Mouse (Mus musculus) inflammation-experienced regulatory T-cells, adult 16 weeks (primary cell): ENCODE measurements around the gene Hook2. TPM values are rescaled to one million over a fixed set of nuclear protein-coding genes. Genes with fewer than 3 reads are reported as not detected.

Source experiments
- polyA plus RNA-seq: library from polyadenylated mRNA; unstranded; fragments of 100-300 nt; shearing (Covaris generic); gene quantifications from one replicate; pipeline ENCODE4 v1.2.1, GENCODE M21; 2017

Gene Hook2
- 10.4 TPM for polyA plus RNA-seq

GRCm38 (mm10) chr8:84990349-84990748, at the start of gene Hook2:
Hook2 (plus strand) TSS chr8:84990603.

GRCm38 (mm10) chr8:84946528-84947240, 43.7 kb upstream of the Hook2 start, which contains the start of gene Rtbdn:
Rtbdn (plus strand) TSS chr8:84946991.

GRCm38 (mm10) chr8:84969241-84970134, 20.9 kb upstream of the Hook2 start, which contains the start of the genes Gm49661, Prdx2 and Rnaseh2a:
Gm49661 (minus strand) TSS chr8:84969433.
Prdx2 (plus strand) TSS chr8:84969587.
Rnaseh2a (minus strand) TSS chr8:84969767.

GRCm38 (mm10) chr8:84978248-84978940, 12.0 kb upstream of the Hook2 start, which contains the start of gene Junb:
Junb (minus strand) TSS chr8:84978718.

GRCm38 (mm10) chr8:85014431-85014830, 24.0 kb downstream of the Hook2 start, which contains the start of gene Best2:
Best2 (minus strand) TSS chr8:85014531.

GRCm38 (mm10) chr8:85025098-85025932, 34.9 kb downstream of the Hook2 start, which contains the start of gene Asna1:
Asna1 (minus strand) TSS chr8:85025281.

GRCm38 (mm10) chr8:85026670-85027515, 36.5 kb downstream of the Hook2 start, which contains the start of gene Trir:
Trir (plus strand) TSS chr8:85026823.

GRCm38 (mm10) chr8:85036718-85037365, 46.4 kb downstream of the Hook2 start, which contains the start of gene Tnpo2:
Tnpo2 (plus strand) TSS chr8:85036915.

Other genes starting within 250 kb of the Hook2 start
- gene Nfix, start 190.3 kb upstream of the Hook2 start, polyA plus RNA-seq = 3.4 TPM
- 9.0 TPM for gene Dand5, start 167.8 kb upstream of the Hook2 start, polyA plus RNA-seq
- gene Gadd45gip1, start 159.1 kb upstream of the Hook2 start, polyA plus RNA-seq = 30.6 TPM
- gene Rad23a, start 149.9 kb upstream of the Hook2 start, polyA plus RNA-seq = 211 TPM
- gene Calr, start 143.7 kb upstream of the Hook2 start, polyA plus RNA-seq = 499 TPM
- gene Farsa, start 133.6 kb upstream of the Hook2 start, polyA plus RNA-seq = 111 TPM
- gene Syce2, start 118.5 kb upstream of the Hook2 start, polyA plus RNA-seq = 8.3 TPM
- 37.3 TPM for gene Gcdh, start 96.7 kb upstream of the Hook2 start, polyA plus RNA-seq
- gene Klf1, start 88.7 kb upstream of the Hook2 start, polyA plus RNA-seq = 0.32 TPM
- 21.8 TPM for gene Dnase2a, start 82.0 kb upstream of the Hook2 start, polyA plus RNA-seq
- gene Mast1, start 53.2 kb upstream of the Hook2 start, polyA plus RNA-seq = 1.5 TPM
- 0.24 TPM for gene Rtbdn, start 43.6 kb upstream of the Hook2 start, polyA plus RNA-seq
- not detected for gene Gm49661, start 21.2 kb upstream of the Hook2 start, polyA plus RNA-seq
- gene Prdx2, start 21.0 kb upstream of the Hook2 start, polyA plus RNA-seq = 247 TPM
- 101 TPM for gene Rnaseh2a, start 20.8 kb upstream of the Hook2 start, polyA plus RNA-seq
- gene Junb, start 11.9 kb upstream of the Hook2 start, polyA plus RNA-seq = 568 TPM
- gene Best2, start 23.9 kb downstream of the Hook2 start, polyA plus RNA-seq = not detected
- 40.2 TPM for gene Asna1, start 34.7 kb downstream of the Hook2 start, polyA plus RNA-seq
- gene Trir, start 36.2 kb downstream of the Hook2 start, polyA plus RNA-seq = 202 TPM
- 49.4 TPM for gene Tnpo2, start 46.3 kb downstream of the Hook2 start, polyA plus RNA-seq
- gene Fbxw9, start 69.5 kb downstream of the Hook2 start, polyA plus RNA-seq = 9.1 TPM
- 2.4 TPM for gene Gm5741, start 77.4 kb downstream of the Hook2 start, polyA plus RNA-seq
- gene Dhps, start 81.2 kb downstream of the Hook2 start, polyA plus RNA-seq = 82.7 TPM
- 178 TPM for gene Wdr83os, start 90.1 kb downstream of the Hook2 start, polyA plus RNA-seq
- 40.6 TPM for gene Wdr83, start 90.7 kb downstream of the Hook2 start, polyA plus RNA-seq
- gene Man2b1, start 92.7 kb downstream of the Hook2 start, polyA plus RNA-seq = 177 TPM
- not detected for gene Zfp791, start 132.5 kb downstream of the Hook2 start, polyA plus RNA-seq
- gene Cks1brt, start 161.3 kb downstream of the Hook2 start, polyA plus RNA-seq = not detected
- not detected for gene Olfr371, start 235.4 kb downstream of the Hook2 start, polyA plus RNA-seq